Mouse (Mus musculus): Measurements from ENCODE around the gene Vamp2.

Gene Vamp2

DNA sequence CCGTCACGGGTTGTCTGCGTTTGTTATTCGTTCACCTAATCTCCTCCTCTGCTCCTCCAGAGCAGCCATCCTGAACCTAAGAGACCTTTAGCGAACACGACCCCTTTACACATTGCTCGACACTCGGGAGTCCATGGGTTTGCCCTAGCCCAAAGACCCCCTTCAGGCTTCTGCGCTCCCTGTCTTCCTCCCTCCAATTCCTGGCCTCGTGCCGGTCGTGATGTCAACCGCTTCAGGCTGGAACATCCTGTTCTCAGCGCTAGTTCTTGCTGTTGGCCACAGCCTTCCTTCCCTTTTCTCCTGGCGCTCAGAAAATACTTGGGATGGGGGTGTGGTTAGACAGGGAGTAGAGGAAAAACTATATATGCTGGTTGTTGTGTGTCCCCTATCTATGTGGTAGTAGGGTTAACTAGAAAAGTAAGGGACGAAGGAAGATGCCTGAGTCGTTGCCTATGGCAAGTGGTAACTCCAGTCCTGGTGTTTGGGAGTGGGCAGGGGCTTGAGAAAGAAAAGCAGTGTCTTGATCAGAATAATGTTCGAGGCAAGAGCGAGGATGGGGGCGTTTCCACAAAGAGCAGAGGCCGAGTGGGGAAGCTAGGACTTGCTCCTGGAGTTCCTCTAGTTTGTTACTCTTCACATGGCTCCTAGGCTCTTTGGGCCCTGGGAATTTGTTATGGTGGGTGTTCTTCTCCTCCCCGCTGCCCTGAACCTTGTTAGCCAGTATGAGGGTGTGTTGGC is 11.1 kb downstream of the Vamp2 start:
- no peak for DNase-seq (ENCODE audit: low read depth)

DNA sequence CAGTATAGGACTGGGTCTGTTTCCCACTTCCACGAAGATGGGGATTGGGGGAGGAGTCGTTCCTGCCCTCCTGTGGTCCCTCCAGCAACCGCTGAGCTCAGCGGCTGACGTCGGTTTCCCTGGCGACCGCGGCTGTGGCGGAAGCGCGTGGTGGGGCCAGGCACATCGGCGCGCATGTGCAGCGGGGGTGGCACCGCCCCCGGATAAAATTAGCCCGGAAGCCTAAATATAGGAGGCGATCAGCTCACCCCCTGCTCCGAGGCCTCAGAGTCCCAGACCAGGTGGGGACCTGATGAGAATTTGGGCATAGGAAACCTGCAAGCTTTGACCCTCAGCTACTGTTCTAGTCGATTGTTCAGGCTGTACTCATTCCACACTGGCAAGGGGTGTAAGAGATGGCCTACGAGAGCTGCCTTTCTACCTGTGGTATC is 11.6 kb downstream of the Vamp2 start:
- peak; percentile 83 for DNase-seq (ENCODE audit: low read depth)

DNA sequence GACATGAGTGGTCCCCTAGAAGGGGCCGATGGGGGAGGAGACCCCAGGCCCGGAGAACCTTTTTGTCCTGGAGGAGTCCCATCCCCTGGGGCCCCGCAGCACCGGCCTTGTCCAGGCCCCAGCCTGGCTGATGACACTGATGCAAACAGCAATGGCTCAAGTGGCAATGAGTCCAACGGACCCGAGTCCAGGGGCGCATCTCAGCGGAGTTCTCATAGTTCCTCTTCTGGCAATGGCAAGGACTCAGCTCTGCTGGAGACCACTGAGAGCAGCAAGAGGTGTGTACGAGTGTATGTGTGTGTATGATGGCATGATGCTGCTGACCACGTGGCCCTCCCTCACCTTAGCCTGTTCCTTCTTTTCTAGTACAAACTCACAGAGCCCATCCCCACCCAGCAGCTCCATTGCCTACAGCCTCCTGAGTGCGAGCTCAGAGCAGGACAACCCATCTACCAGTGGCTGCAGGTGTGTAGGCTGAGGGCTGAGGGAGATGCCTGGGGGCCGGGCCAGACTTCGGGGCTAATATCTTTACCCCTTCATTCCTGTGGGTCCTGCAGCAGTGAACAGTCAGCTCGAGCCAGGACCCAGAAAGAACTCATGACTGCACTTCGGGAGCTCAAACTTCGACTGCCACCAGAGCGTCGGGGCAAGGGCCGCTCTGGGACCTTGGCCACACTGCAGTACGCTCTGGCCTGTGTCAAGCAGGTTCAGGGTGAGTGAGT is 12.5 kb downstream of the Vamp2 start:
- DNase-seq (ENCODE audit: low read depth) = no peak

DNA sequence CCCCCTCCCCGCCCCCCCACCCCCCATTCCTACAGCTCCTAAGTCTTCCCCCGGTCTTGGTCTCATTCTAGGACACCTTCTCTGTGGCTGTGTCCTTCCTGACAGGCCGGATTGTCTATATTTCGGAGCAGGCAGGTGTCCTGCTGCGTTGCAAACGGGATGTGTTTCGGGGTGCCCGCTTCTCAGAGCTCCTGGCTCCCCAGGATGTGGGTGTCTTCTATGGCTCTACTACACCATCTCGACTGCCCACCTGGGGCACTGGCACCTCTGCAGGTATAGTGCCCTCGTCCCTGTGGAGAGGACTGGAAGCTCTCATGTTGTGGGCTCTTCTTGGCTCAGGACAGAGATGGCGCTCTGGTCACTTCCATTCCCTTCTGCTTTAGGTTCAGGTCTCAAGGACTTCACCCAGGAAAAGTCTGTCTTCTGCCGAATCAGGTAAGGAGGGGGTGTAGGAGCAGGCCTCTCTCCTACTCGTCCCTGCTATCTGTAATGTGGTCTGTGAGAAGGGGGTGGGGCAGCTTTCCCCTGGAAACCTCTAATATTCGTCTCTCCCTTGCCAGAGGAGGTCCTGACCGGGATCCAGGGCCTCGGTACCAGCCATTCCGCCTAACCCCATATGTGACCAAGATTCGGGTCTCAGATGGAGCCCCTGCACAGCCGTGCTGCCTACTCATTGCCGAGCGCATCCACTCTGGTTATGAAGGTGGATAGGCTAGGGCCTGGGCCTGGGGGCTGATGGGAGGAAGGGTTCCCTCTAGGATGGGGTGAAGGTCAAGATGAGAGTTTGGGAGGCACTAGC is 13.5 kb downstream of the Vamp2 start:
- DNase-seq (ENCODE audit: low read depth) = no peak

- no peak for DNase-seq (ENCODE audit: low read depth)
Measured at GRCm38 (mm10) chr11:69102403-69102725, 14.1 kb downstream of the Vamp2 start.

DNA sequence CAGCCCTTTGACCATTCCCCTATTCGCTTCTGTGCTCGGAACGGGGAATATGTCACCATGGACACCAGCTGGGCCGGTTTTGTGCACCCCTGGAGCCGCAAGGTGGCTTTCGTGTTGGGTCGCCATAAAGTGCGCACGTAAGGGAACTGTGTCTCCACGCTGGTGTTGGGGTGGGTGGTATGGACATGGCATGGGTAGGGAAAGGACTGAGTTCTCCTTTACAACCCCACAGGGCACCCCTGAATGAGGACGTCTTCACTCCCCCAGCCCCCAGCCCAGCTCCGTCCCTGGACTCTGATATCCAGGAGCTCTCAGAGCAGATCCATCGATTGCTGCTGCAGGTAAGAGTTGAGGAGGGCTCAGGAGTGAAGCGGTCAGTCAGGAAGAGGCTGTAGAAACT is 14.8 kb downstream of the Vamp2 start:
- DNase-seq (ENCODE audit: low read depth) = no peak

DNA sequence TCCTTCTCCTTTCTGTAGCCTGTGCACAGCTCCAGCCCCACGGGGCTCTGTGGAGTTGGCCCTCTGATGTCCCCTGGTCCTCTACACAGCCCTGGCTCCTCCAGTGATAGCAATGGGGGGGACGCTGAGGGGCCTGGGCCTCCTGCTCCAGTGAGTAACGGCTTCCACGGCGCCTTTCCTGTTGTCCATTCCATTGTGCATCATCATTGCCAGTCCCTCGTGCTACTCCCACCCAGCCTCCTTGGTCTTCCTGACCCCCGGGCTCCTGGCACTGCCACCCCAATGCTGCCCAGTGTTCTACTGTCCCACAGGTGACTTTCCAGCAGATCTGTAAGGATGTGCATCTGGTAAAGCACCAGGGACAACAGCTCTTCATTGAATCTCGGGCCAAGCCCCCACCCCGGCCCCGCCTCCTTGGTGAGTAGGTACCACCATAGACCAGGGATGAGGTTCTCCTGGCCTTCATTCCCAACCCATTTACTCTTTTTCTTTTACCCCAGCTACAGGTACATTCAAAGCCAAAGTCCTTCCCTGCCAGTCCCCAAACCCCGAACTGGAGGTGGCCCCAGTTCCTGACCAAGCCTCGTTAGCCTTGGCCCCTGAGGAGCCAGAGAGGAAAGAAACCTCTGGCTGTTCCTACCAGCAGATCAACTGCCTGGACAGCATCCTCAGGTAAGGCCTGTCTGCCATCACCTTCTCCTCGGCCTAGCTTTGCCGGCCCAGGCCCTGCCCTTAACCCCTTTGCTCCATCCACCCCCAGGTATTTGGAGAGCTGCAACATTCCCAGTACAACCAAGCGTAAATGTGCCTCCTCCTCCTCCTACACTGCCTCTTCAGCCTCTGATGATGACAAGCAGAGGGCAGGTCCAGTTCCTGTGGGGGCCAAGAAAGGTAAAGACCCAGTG is 15.5 kb downstream of the Vamp2 start:
- DNase-seq (ENCODE audit: low read depth) = no peak

GRCm38 (mm10) chr11:69104487-69104886 is 16.2 kb downstream of the Vamp2 start:
- no peak for DNase-seq (ENCODE audit: low read depth)

- no peak for DNase-seq (ENCODE audit: low read depth)
Measured at GRCm38 (mm10) chr11:69105227-69105626, 16.9 kb downstream of the Vamp2 start.

DNA sequence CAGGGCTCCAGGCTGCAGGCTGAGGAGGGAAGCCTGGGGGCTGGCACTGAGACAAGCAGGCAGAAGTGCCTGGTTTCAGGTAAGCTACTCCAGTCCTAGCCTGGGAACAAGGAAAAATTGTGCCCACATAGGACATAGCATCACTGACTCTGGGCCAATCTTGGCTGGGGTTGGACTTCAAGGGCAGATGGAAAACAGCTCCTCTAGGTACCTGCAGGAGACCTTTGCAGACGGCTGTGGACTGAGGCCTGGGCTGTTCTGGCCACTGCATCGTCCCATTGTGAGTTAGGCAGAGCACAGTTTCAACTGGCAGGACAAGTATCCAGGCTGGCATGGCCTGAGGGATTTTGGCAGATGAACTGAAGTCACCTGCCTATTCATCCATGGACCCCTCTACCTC is 17.5 kb downstream of the Vamp2 start:
- no peak for DNase-seq (ENCODE audit: low read depth)

DNA sequence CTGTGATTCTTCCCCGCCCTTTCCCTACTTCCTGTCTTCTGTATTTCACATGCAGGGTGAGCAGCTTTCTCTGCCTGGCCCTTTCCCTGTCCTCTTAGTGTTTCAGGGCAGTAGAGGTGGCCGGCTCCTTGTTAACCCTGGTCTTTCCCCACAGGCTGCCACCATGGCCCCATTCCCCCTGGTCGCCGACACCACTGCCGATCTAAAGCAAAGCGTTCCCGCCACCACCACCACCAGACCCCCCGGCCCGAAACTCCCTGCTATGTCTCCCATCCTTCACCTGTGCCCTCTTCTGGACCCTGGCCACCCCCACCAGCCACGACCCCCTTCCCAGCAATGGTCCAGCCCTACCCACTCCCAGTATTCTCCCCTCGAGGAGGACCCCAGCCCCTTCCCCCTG is 18.0 kb downstream of the Vamp2 start:
- no peak for DNase-seq (ENCODE audit: low read depth)

GRCm38 (mm10) chr11:69106842-69107241 is 18.6 kb downstream of the Vamp2 start:
- DNase-seq (ENCODE audit: low read depth) = no peak

- DNase-seq (ENCODE audit: low read depth) = no peak
Measured at GRCm38 (mm10) chr11:69107676-69108075, 19.4 kb downstream of the Vamp2 start.

DNA sequence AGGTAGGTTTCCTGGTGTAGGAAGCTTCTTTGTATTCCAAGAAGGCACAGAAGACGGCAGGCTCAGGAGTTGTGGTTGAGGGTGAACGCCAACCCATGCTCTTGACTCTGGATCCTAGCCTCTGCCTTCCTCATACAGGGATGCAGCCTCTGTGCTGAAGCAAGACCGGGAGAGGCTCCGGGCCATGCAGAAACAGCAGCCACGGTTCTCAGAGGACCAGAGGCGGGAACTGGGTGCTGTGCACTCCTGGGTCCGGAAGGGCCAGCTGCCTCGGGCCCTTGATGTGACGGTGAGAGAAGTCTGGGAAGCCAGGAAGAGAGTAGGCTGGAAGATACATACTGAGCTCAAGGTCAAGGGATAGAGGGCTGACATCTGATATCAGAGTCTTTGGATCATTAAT is 19.9 kb downstream of the Vamp2 start:
- DNase-seq (ENCODE audit: low read depth) = no peak

- no peak for DNase-seq (ENCODE audit: low read depth)
Measured at GRCm38 (mm10) chr11:69109032-69109900, 21.0 kb downstream of the Vamp2 start.

GRCm38 (mm10) chr11:69110319-69111046 is 22.2 kb downstream of the Vamp2 start:
- DNase-seq (ENCODE audit: low read depth) = peak; percentile 54

GRCm38 (mm10) chr11:69111051-69111810 is 22.9 kb downstream of the Vamp2 start:
- DNase-seq (ENCODE audit: low read depth) = no peak

- DNase-seq (ENCODE audit: low read depth) = no peak
Measured at GRCm38 (mm10) chr11:69111865-69112264, 23.6 kb downstream of the Vamp2 start.

- DNase-seq (ENCODE audit: low read depth) = no peak
Measured at GRCm38 (mm10) chr11:69114018-69114417, 25.7 kb downstream of the Vamp2 start.

Data from fibroblast of lung, adult 2 months (primary cell).